Mouse (Mus musculus): ENCODE results near the gene Brat1.

- no peak for TF ChIP-seq CTCF (IDR thresholded peaks at IDR 0.05; ENCODE audit: borderline replicate concordance, extremely low read depth, insufficient read depth, insufficient read length)
- TF ChIP-seq POLR2A (IDR thresholded peaks at IDR 0.05; ENCODE audit: borderline replicate concordance, extremely low read depth, insufficient read depth, insufficient read length, poor library complexity, severe bottlenecking) = no peak
Observed at GRCm38 (mm10) chr5:140661875-140662643, 42.8 kb upstream of the Brat1 start.
